Mouse (Mus musculus) cortical plate, adult 2 months (tissue): ENCODE measurements around the gene Slc39a3.

Experiments used
- CTCF ChIP-seq: fragments of 200-500 bp; IDR thresholded peaks from 2 replicates; pipeline ENCODE4 v1.5.1; 2011; ENCODE audit warnings: mild to moderate bottlenecking, control low read depth, low read length; ENCODE audit not compliant: insufficient read depth; ENCODE audit errors: extremely low read depth
- POLR2A ChIP-seq: fragments of 200-500 bp; IDR thresholded peaks from 2 replicates; pipeline ENCODE4 v1.6.1; 2011; ENCODE audit warnings: mild to moderate bottlenecking, low read length, control low read depth; ENCODE audit not compliant: insufficient read depth; ENCODE audit errors: extremely low read depth

- TF ChIP-seq POLR2A (no peak), CTCF (no peak)
Measured at GRCm38 (mm10) chr10:80985241-80985969, 51.8 kb downstream of the Slc39a3 start.
